ENCODE assay signal across 13 mouse cellular contexts in the genomic region with DNA sequence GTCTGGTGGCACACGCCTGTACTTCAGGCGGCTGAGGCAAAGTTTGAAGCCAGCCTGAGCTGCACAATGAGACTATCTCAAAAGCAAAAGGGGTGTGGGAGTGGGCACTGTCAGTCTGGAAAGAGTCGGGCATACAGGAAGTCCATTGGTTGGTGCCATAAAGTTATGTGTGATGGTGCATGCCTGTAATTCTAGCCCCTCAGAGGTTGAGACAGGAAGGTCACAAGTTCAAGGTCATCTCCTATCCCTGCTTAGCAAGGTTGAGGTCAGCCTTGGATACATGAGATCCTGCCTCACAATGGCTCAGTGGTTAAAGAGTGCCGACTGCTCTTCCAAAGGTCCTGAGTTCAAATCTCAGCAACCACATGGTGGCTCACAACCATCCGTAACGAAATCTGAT.
"Had no signal": no experiment of that assay in that cellular context is flagged by ENCODE, and none has a peak within 500 bp of the region (broad histone marks: within the 10 kb centered on the region; RNA-seq: fewer than 3 reads in every experiment).

No protein-coding gene starts in this region.

- H3K4me3 ChIP-seq: limb, embryonic 12.5 days; liver, embryonic 13.5 days; midbrain, embryonic 12.5 days; neural tube, embryonic 13.5 days; stomach, embryonic 15.5 days had no signal

- H3K4me1 ChIP-seq: limb, embryonic 12.5 days had no signal

- H3K9me3 ChIP-seq: limb, embryonic 12.5 days; liver, embryonic 13.5 days; midbrain, embryonic 12.5 days; neural tube, embryonic 13.5 days; stomach, embryonic 15.5 days had no signal

- DNase-seq: kidney, postnatal 14 days; liver; liver, embryonic 13.5 days; lung, adult 18-20 months; right cerebral cortex, postnatal 14 days; thymus, adult 2 months; thymus, postnatal 25 days had no signal

- H3K9ac ChIP-seq: limb, embryonic 12.5 days; liver, embryonic 13.5 days; midbrain, embryonic 12.5 days; neural tube, embryonic 13.5 days; stomach, embryonic 15.5 days had no signal

- H3K27ac ChIP-seq: limb, embryonic 12.5 days; liver, embryonic 13.5 days; midbrain, embryonic 12.5 days; neural tube, embryonic 13.5 days; stomach, embryonic 15.5 days had no signal

- ATAC-seq: intestine, postnatal 0 days; midbrain, embryonic 16.5 days had no signal

- H3K4me2 ChIP-seq: limb, embryonic 12.5 days; liver, embryonic 13.5 days; midbrain, embryonic 12.5 days; neural tube, embryonic 13.5 days; stomach, embryonic 15.5 days had no signal

- H3K27me3 ChIP-seq: limb, embryonic 12.5 days; liver, embryonic 13.5 days; midbrain, embryonic 12.5 days; neural tube, embryonic 13.5 days; stomach, embryonic 15.5 days had no signal
